Mouse (Mus musculus): ENCODE measurements around the gene Pex19. TPM values are rescaled to one million over a fixed set of nuclear protein-coding genes. Genes with fewer than 3 reads are reported as not detected.

The Pex19 gene
- total RNA-seq, 2 experiments from 2014 or later = 121 to 130 TPM

- DNase-seq (ENCODE audit: low spot score in 2 of 2) = no peak
These were observed 3.2 kb downstream of the Pex19 start for GRCm38 (mm10) chr1:172129780-172130179.

GRCm38 (mm10) chr1:172132319-172132718, 5.8 kb downstream of the Pex19 start:
- no peak for DNase-seq (ENCODE audit: low spot score in 2 of 2)

- DNase-seq (ENCODE audit: low spot score in 2 of 2) = no peak
These were observed 7.0 kb downstream of the Pex19 start for GRCm38 (mm10) chr1:172133535-172133934.

- no peak for DNase-seq (ENCODE audit: low spot score in 2 of 2)
These were observed 7.5 kb downstream of the Pex19 start for GRCm38 (mm10) chr1:172134072-172134471.

GRCm38 (mm10) chr1:172140160-172140559, 13.6 kb downstream of the Pex19 start:
- DNase-seq (ENCODE audit: low spot score in 2 of 2) = no peak

GRCm38 (mm10) chr1:172140825-172141224, 14.3 kb downstream of the Pex19 start:
- DNase-seq (ENCODE audit: low spot score in 2 of 2) = no peak

GRCm38 (mm10) chr1:172141529-172141928, 15.0 kb downstream of the Pex19 start:
- DNase-seq (ENCODE audit: low spot score in 2 of 2) = no peak

GRCm38 (mm10) chr1:172143570-172143969, 17.0 kb downstream of the Pex19 start:
- DNase-seq (ENCODE audit: low spot score in 2 of 2) = no peak

GRCm38 (mm10) chr1:172147835-172148278, 21.3 kb downstream of the Pex19 start, which contains the start of gene Dcaf8:
Dcaf8 (plus strand) TSS chr1:172148084.
- DNase-seq (ENCODE audit: low spot score in 2 of 2) = peak; percentile 96 to 97

GRCm38 (mm10) chr1:172148279-172148954, 21.9 kb downstream of the Pex19 start:
- peak in 1 of 2 experiments; percentile 37 for DNase-seq (ENCODE audit: low spot score in 2 of 2)

GRCm38 (mm10) chr1:172148955-172149815, 22.6 kb downstream of the Pex19 start:
- no peak for DNase-seq (ENCODE audit: low spot score in 2 of 2)

- no peak for DNase-seq (ENCODE audit: low spot score in 2 of 2)
These were observed 28.0 kb downstream of the Pex19 start for GRCm38 (mm10) chr1:172154536-172154935.

GRCm38 (mm10) chr1:172155518-172155917, 29.0 kb downstream of the Pex19 start:
- no peak for DNase-seq (ENCODE audit: low spot score in 2 of 2)

GRCm38 (mm10) chr1:172159970-172160369, 33.4 kb downstream of the Pex19 start:
- no peak for DNase-seq (ENCODE audit: low spot score in 2 of 2)

GRCm38 (mm10) chr1:172160508-172160907, 34.0 kb downstream of the Pex19 start:
- no peak for DNase-seq (ENCODE audit: low spot score in 2 of 2)

- no peak for DNase-seq (ENCODE audit: low spot score in 2 of 2)
These were observed 35.5 kb downstream of the Pex19 start for GRCm38 (mm10) chr1:172162009-172162408.

GRCm38 (mm10) chr1:172162959-172163358, 36.4 kb downstream of the Pex19 start:
- no peak for DNase-seq (ENCODE audit: low spot score in 2 of 2)

- no peak for DNase-seq (ENCODE audit: low spot score in 2 of 2)
These were observed 41.4 kb downstream of the Pex19 start for GRCm38 (mm10) chr1:172167911-172168310.

- DNase-seq (ENCODE audit: low spot score in 2 of 2) = no peak
These were observed 43.3 kb downstream of the Pex19 start for GRCm38 (mm10) chr1:172169809-172170208.

- no peak for DNase-seq (ENCODE audit: low spot score in 2 of 2)
These were observed 45.8 kb downstream of the Pex19 start for GRCm38 (mm10) chr1:172172381-172172780.

- no peak for DNase-seq (ENCODE audit: low spot score in 2 of 2)
These were observed 46.6 kb downstream of the Pex19 start for GRCm38 (mm10) chr1:172173181-172173580.

GRCm38 (mm10) chr1:172177791-172178190, 51.2 kb downstream of the Pex19 start:
- no peak for DNase-seq (ENCODE audit: low spot score in 2 of 2)
